Mouse (Mus musculus): ENCODE data around the gene Itga1.

- TF ChIP-seq CTCF (IDR thresholded peaks at IDR 0.05; ENCODE audit: extremely low read depth, insufficient read length, insufficient replicate concordance, low read depth, low read length) (no peak), POLR2A (IDR thresholded peaks at IDR 0.05; ENCODE audit: low read depth, low read length) (no peak)
These were observed 15.8 kb downstream of the Itga1 start for GRCm38 (mm10) chr13:115085974-115086373.
